Mouse (Mus musculus): ENCODE measurements around the gene Rplp0. TPM values are rescaled to one million over a fixed set of nuclear protein-coding genes. Genes with fewer than 3 reads are reported as not detected.
"Not testable (repeated sequence)": the region's sequence is repeated elsewhere in the genome, so short reads cannot be mapped to it uniquely, and the experiment has no call there.

Gene Rplp0
- total RNA-seq, 2 experiments from 2014 or later = 1,089 to 1,227 TPM

DNA sequence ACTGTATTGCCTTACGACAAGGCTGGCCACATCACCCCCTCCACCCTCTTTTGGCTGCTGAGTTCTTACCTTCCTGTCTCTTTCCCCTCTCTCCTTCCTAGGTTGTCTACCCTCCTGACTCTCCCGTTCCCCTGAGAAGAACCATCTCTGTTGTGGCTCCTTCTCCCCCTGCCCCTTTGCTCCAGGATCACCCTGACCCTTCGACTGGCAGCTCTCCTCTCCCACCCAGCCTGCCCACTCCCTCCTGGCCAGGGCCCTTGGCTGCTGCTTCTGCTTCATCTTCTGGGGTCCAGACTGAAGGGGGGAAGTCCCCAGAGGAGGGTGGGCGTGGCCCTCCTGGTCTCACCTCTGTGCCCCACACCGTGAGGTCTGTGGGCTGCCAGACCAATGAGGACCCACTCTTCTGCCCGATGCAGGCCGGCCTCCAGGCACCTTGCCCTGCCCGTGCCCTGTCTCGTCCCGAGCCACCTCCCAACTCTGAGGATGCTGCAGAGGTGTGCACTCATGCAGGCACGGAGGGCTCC, 8.7 kb upstream of the Rplp0 start:
- no peak for DNase-seq (ENCODE audit: low spot score in 2 of 2)

GRCm38 (mm10) chr5:115551386-115551785, 7.9 kb upstream of the Rplp0 start:
- DNase-seq (ENCODE audit: low spot score in 2 of 2) = no peak

DNA sequence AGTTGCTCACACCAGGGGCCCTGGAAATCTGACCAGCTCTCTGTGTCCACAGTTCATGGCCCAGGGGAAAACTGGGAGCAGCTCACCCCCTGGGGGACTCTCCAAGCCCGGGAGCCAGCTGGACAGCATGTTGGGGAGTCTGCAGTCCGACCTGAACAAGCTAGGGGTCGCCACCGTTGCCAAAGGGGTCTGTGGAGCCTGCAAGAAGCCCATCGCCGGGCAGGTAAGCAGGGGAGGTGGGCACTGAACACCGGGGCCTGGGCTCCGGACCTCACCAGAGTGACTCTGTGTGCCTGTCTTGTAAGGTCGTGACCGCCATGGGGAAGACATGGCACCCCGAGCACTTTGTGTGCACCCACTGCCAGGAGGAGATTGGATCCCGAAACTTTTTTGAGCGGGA, 7.5 kb upstream of the Rplp0 start:
- DNase-seq (ENCODE audit: low spot score in 2 of 2) = no peak

- DNase-seq (ENCODE audit: low spot score in 2 of 2) = no peak
Measured at GRCm38 (mm10) chr5:115553801-115554420, 5.4 kb upstream of the Rplp0 start.

- no peak for DNase-seq (ENCODE audit: low spot score in 2 of 2)
Measured at GRCm38 (mm10) chr5:115554536-115555291, 4.6 kb upstream of the Rplp0 start.

DNA sequence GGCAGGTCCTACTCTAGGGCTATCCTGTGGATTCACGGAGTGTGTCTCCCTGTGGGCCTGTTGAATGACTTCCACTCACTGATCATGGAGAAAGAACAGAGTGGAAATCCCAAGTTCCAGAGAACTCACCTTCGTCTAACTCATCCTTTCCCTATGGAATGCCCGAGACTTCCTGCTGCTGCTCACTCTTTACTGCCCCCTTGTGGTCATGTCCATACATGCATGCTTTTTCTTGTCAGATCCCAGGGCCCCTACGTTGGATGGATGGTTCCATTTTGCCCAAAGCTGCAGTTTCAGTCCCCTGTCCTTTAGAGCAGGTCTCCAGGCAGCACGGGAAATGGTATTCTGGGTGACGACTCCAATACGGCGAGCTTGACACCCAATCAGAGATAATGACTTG, 3.0 kb upstream of the Rplp0 start:
- DNase-seq (ENCODE audit: low spot score in 2 of 2) = peak; percentile 62 to 80

DNA sequence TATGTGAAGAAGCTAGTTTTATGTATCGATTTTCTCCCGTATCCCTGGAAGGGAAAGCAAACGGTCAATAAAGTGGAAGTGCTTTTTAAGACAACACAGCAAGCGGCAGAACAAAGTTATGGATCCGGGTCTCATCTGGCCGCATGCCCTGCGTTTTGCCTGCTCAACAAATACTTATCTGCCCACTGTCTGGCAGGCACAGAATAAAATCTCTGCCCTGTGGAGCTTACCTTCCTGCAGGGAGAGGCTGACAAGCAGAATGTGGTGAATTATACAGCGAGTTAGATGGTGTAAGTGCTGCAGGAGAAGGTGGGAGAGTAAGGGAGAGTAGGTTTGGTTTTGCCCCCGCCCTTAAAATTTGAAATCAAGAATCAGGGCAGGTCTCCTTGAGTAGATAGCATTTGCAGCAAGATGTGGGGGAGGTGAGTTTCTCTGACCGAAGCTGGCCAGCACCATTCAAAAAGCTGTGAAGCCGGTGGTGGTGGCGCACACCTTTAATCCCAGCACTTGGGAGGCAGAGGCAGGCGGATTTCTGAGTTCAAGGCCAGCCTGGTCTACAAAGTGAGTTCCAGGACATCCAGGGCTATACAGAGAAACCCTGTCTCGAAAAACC, 979 bp upstream of the Rplp0 start:
- DNase-seq (ENCODE audit: low spot score in 2 of 2) = no peak

DNA sequence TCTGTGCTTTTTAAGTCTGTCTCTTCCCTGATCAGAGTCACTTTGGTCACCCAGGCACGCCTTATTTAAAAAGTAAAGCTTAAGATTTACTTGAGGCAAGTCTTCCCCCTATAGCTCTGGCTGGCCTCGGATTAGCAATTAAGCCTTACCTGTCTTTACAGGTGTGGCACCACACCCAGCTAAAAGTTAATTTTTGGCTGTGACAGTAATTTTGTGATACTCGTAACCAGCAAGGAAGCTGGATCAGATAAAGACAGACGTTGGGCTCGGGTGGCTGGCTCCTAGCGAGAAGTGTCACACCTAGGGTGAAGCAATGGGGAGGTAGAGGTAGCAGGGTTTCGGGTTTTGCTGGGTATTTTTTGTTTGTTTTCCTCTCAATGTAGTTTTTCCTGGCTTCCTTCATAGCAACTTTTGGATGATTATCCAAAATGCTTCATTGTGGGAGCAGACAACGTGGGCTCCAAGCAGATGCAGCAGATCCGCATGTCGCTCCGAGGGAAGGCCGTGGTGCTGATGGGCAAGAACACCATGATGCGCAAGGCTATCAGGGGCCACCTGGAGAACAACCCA, 1.2 kb downstream of the Rplp0 start:
- DNase-seq (ENCODE audit: low spot score in 2 of 2) = no peak

- DNase-seq (ENCODE audit: low spot score in 2 of 2) = no peak
Measured at GRCm38 (mm10) chr5:115563771-115564585, 4.7 kb downstream of the Rplp0 start.

- DNase-seq (ENCODE audit: low spot score in 2 of 2) = peak; percentile 69 to 81
Measured at GRCm38 (mm10) chr5:115564737-115565393, 5.6 kb downstream of the Rplp0 start, which contains the start of gene Gcn1l1. Gcn1l1 (plus strand) TSS chr5:115565254.

DNA sequence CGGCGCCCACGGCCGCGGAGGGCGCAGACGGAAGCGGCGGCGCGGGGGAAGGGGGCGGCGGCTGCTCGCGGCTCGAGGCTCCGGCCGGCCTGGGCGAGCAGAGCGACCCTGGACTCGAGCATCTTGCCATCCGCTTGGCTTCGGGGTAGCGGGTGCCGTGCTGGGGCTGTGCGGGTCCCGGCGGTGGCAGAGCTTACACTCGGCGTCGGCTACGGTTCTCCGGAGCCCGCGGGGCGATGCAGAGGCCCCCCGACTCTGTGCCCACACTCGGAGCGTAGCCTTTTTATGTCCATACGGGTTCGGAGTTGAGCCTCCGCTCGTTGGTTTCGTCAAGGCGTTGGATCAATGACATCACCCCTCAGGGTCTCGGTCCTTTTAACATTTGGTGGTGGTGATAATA, 6.1 kb downstream of the Rplp0 start:
- no peak for DNase-seq (ENCODE audit: low spot score in 2 of 2)

GRCm38 (mm10) chr5:115568681-115569080, 9.4 kb downstream of the Rplp0 start:
- DNase-seq (ENCODE audit: low spot score in 2 of 2) = no peak

GRCm38 (mm10) chr5:115569308-115569707, 10.0 kb downstream of the Rplp0 start:
- DNase-seq (ENCODE audit: low spot score in 2 of 2) = no peak

GRCm38 (mm10) chr5:115569721-115570120, 10.5 kb downstream of the Rplp0 start:
- DNase-seq (ENCODE audit: low spot score in 2 of 2) = no peak

- no peak for DNase-seq (ENCODE audit: low spot score in 2 of 2)
Measured at GRCm38 (mm10) chr5:115571086-115571485, 11.8 kb downstream of the Rplp0 start.

DNA sequence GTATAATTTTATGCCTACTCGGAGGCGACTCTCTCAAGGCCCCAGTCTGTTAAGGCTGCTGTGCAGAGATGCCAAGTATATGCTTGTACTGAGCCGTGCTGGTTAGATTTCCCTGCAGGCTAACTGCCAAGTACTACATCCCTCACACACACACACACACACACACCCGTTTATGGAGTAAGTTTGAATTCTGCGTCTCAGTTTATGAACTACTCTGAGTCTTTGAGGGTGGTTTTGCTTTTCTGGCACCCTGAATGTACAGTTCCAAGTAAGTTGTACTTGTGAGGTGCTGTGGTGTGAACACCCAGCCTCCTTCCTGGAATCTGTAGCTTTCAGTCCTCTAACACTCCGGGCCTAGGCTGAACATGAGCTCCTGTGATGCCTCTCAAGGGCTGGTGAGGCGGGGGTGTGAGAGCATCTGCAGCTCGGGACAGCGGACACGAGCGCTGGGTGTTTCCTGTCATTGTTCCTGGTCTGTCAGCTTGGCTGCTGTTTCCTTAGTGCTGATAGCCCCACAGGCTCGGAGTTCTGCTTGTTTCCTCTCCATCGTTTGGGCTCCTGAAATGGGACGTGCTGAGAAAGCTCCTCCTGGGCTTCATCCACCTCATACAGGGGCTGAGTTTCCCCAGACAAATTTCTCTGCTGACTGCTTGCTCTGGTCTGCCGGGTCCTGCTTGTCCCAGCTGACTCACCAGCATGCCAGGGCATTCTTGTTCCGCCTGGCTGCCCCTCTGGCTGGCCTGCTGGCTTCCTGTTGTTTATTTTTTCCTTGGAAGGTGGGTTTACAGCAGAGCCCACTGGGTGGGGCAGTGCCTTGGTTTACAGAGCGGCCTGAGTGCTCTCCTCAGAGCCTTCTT, 13.6 kb downstream of the Rplp0 start:
- DNase-seq (ENCODE audit: low spot score in 2 of 2) = no peak

DNA sequence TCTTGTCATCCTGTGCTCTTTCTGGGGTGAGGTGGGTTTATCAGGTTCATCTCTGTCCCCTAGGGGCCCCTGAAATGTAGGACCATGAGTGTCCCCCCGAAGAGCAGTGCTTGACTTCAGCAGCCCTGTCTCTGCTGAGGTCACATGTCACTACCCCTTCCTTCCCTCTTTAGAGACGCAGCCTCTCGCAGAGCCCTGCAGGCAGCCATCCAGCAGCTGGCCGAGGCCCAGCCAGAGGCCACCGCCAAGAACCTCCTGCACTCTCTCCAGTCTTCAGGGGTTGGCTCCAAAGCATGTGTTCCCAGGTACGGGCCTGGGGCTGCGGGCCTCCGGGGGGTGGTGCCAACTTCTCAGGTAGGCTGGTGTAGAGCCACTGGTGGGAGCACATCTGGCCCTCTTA, 15.7 kb downstream of the Rplp0 start:
- DNase-seq (ENCODE audit: low spot score in 2 of 2) = peak; percentile 40 to 41

- not testable (repeated sequence) for DNase-seq (ENCODE audit: low spot score in 2 of 2)
Measured at GRCm38 (mm10) chr5:115577686-115578085, 18.4 kb downstream of the Rplp0 start.

- no peak for DNase-seq (ENCODE audit: low spot score in 2 of 2)
Measured at GRCm38 (mm10) chr5:115578922-115579321, 19.7 kb downstream of the Rplp0 start.
